ENCODE assay signal across 28 mouse cellular contexts in the genomic region with DNA sequence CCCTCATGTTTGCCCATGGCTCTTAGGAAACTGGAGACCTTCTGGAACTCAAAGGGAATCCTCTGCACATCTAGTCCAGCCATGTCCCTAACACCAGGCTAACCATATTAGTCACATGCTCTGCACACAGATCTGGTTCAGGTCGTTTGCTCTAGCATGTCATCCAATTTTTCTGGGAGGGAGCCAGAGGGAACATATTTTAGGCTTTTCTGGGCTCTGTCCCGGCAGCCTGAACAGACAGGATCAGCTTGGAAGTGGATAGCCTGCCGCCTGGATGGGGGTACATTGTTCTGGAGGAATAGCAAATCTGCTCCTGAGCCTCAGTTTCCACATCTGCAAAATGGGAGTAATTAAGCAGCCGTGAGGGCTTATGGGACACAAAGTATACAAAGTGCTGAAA. TPM values are rescaled to one million over a fixed set of nuclear protein-coding genes. Genes with fewer than 3 reads are reported as not detected.
DNase-seq lines count a peak whose midpoint lies in the region; ATAC-seq and TF ChIP-seq lines count a peak whose summit lies in the region.
"Had no signal": no experiment of that assay in that cellular context is flagged by ENCODE, and none has a peak within 500 bp of the region (broad histone marks: within the 10 kb centered on the region; RNA-seq: fewer than 3 reads in every experiment).

No protein-coding gene starts in this region.

- no peak overlapping the region for H3K4me3 ChIP-seq in liver, postnatal 0 days (ENCODE audit: low read depth, low read length)
- H3K4me3 ChIP-seq in liver, embryonic 11.5 days (ENCODE audit: low read depth, low read length) = no peak overlapping the region
- no peak overlapping the region for H3K4me3 ChIP-seq in stomach, embryonic 16.5 days (replicated peaks; ENCODE audit: low read length)
- no peak overlapping the region for H3K4me3 ChIP-seq in stomach, postnatal 0 days (ENCODE audit: low read depth, low read length)
- no peak overlapping the region for H3K4me3 ChIP-seq in neural tube, embryonic 15.5 days (replicated peaks)
- H3K4me3 ChIP-seq: forebrain, embryonic 15.5 days; heart, embryonic 13.5 days; layer of hippocampus, adult 2 months; limb, embryonic 13.5 days had no signal

- H3K9ac ChIP-seq in liver, postnatal 0 days (replicated peaks) = no peak overlapping the region
- H3K9ac ChIP-seq in liver, embryonic 11.5 days (ENCODE audit: low read depth, low read length) = no peak overlapping the region
- H3K9ac ChIP-seq in stomach, embryonic 16.5 days (ENCODE audit: low read length) = no peak overlapping the region
- H3K9ac ChIP-seq in stomach, postnatal 0 days (ENCODE audit: low read length) = no peak overlapping the region
- H3K9ac ChIP-seq in neural tube, embryonic 15.5 days (replicated peaks) = no peak overlapping the region
- H3K9ac ChIP-seq: forebrain, embryonic 15.5 days; heart, embryonic 13.5 days; limb, embryonic 13.5 days had no signal

- TF ChIP-seq CTCF in liver, postnatal 0 days (IDR thresholded peaks at IDR 0.05; ENCODE audit: low read depth) = no peak
- no peak for TF ChIP-seq CTCF in stomach, postnatal 0 days (IDR thresholded peaks at IDR 0.05; ENCODE audit: low read depth)

- 66% methylated on average over 4 of the region's 4 CpGs for WGBS in liver, postnatal 0 days (ENCODE audit: insufficient replicate concordance)
- WGBS in liver, embryonic 11.5 days = 72% methylated on average over 4 of the region's 4 CpGs
- 59% methylated on average over 4 of the region's 4 CpGs for WGBS in stomach, embryonic 16.5 days
- 44% methylated on average over 4 of the region's 4 CpGs for WGBS in stomach, postnatal 0 days
- 78% methylated on average over 4 of the region's 4 CpGs for WGBS in neural tube, embryonic 15.5 days

- intact Hi-C loops in heart, postnatal 10 days (cut with DNase I) = no loop called here
- intact Hi-C loops in heart, postnatal 36 days (cut with DNase I) = no loop called here

- no peaks in the 10 kb centered on the region for H3K36me3 ChIP-seq in liver, postnatal 0 days (replicated peaks; ENCODE audit: insufficient read depth, low read length)
- H3K36me3 ChIP-seq in liver, embryonic 11.5 days (ENCODE audit: control insufficient read depth, insufficient read depth, low read length) = no peaks in the 10 kb centered on the region
- no peaks in the 10 kb centered on the region for H3K36me3 ChIP-seq in stomach, embryonic 16.5 days (ENCODE audit: control insufficient read depth, insufficient read depth, low read length)
- H3K36me3 ChIP-seq in stomach, postnatal 0 days (ENCODE audit: control insufficient read depth, insufficient read depth, low read length) = no peaks in the 10 kb centered on the region
- no peaks in the 10 kb centered on the region for H3K36me3 ChIP-seq in neural tube, embryonic 15.5 days
- H3K36me3 ChIP-seq: forebrain, embryonic 15.5 days; heart, embryonic 13.5 days; limb, embryonic 13.5 days had no signal

- H3K9me3 ChIP-seq in liver, postnatal 0 days (ENCODE audit: low read length) = no peaks in the 10 kb centered on the region
- H3K9me3 ChIP-seq in liver, embryonic 11.5 days (ENCODE audit: control insufficient read depth, low read length) = no peaks in the 10 kb centered on the region
- no peaks in the 10 kb centered on the region for H3K9me3 ChIP-seq in stomach, embryonic 16.5 days (replicated peaks; ENCODE audit: control insufficient read depth, low read length)
- no peaks in the 10 kb centered on the region for H3K9me3 ChIP-seq in stomach, postnatal 0 days (ENCODE audit: control insufficient read depth, low read length)
- no peaks in the 10 kb centered on the region for H3K9me3 ChIP-seq in neural tube, embryonic 15.5 days (replicated peaks)
- H3K9me3 ChIP-seq: forebrain, embryonic 15.5 days; heart, embryonic 13.5 days; limb, embryonic 13.5 days had no signal

- peaks cover 21% of the 10 kb centered on the region for H3K27me3 ChIP-seq in liver, postnatal 0 days (ENCODE audit: insufficient read depth, low read length)
- peaks cover 24% of the 10 kb centered on the region for H3K27me3 ChIP-seq in liver, embryonic 11.5 days (replicated peaks; ENCODE audit: control insufficient read depth, insufficient read depth, low read length)
- peaks cover 4% of the 10 kb centered on the region; the same call in 1 of the 2 replicates for H3K27me3 ChIP-seq in stomach, embryonic 16.5 days (ENCODE audit: control insufficient read depth, insufficient read depth, low read length)
- no peaks in the 10 kb centered on the region for H3K27me3 ChIP-seq in stomach, postnatal 0 days (ENCODE audit: control insufficient read depth, insufficient read depth, low read length)
- H3K27me3 ChIP-seq in neural tube, embryonic 15.5 days (replicated peaks) = peaks cover 39% of the 10 kb centered on the region

- DNase-seq in heart, postnatal 10 days = peak; percentile 32 to 55
- DNase-seq in heart, postnatal 36 days = no peak
- DNase-seq in liver, postnatal 0 days = no peak
- no peak for DNase-seq in liver, embryonic 11.5 days (ENCODE audit: low spot score)
- no peak for DNase-seq in stomach, postnatal 0 days (ENCODE audit: low spot score)
- DNase-seq in cerebellum, adult 11-12 months = no peak
- DNase-seq: adrenal gland, adult 2 months; cerebellum, adult 11 months; cerebellum, postnatal 14 days; embryo, embryonic 11 days; layer of hippocampus, postnatal 36 days; right cerebral cortex, adult 18-20 months; thymus, postnatal 36 days had no signal

- H3K4me1 ChIP-seq in liver, postnatal 0 days (ENCODE audit: insufficient read depth) = peaks cover 23% of the 10 kb centered on the region
- peaks cover 17% of the 10 kb centered on the region for H3K4me1 ChIP-seq in liver, embryonic 11.5 days (replicated peaks; ENCODE audit: control insufficient read depth, insufficient read depth, low read length)
- peaks cover 26% of the 10 kb centered on the region for H3K4me1 ChIP-seq in stomach, embryonic 16.5 days (ENCODE audit: control insufficient read depth, insufficient read depth, low read length)
- peaks cover 8% of the 10 kb centered on the region; the same call in 1 of the 2 replicates for H3K4me1 ChIP-seq in stomach, postnatal 0 days (replicated peaks; ENCODE audit: control insufficient read depth, insufficient read depth)
- H3K4me1 ChIP-seq in neural tube, embryonic 15.5 days = peaks cover 24% of the 10 kb centered on the region

- H3K27ac ChIP-seq in liver, postnatal 0 days (ENCODE audit: low read depth) = peak overlapping the region; percentile 44; the same call in 1 of the 2 replicates
- H3K27ac ChIP-seq in liver, embryonic 11.5 days (ENCODE audit: low read depth, low read length) = no peak overlapping the region
- peak overlapping the region; percentile 81; the same call in 1 of the 2 replicates for H3K27ac ChIP-seq in stomach, embryonic 16.5 days (ENCODE audit: low read length)
- no peak overlapping the region for H3K27ac ChIP-seq in stomach, postnatal 0 days (replicated peaks)
- H3K27ac ChIP-seq in neural tube, embryonic 15.5 days (replicated peaks) = 0 out of 2 replicates have a peak overlapping the region, but pooled peaks have one; percentile 77

- TF ChIP-seq EP300 in liver, postnatal 0 days (IDR thresholded peaks at IDR 0.05; ENCODE audit: low read depth) = no peak
- no peak for TF ChIP-seq EP300 in stomach, postnatal 0 days (optimal IDR thresholded peaks at IDR 0.05)

- no peak overlapping the region for H3K4me2 ChIP-seq in liver, postnatal 0 days (ENCODE audit: low read depth, low read length)
- no peak overlapping the region for H3K4me2 ChIP-seq in liver, embryonic 11.5 days
- H3K4me2 ChIP-seq in stomach, embryonic 16.5 days (ENCODE audit: low read depth, low read length) = no peak overlapping the region
- H3K4me2 ChIP-seq in stomach, postnatal 0 days (replicated peaks; ENCODE audit: low read depth) = no peak overlapping the region
- H3K4me2 ChIP-seq in neural tube, embryonic 15.5 days = no peak overlapping the region
- H3K4me2 ChIP-seq: forebrain, embryonic 15.5 days; limb, embryonic 13.5 days had no signal

- no peak for ATAC-seq in liver, postnatal 0 days
- no peak for ATAC-seq in liver, embryonic 11.5 days (replicated peaks; ENCODE audit: low FRiP score)
- no peak for ATAC-seq in stomach, embryonic 16.5 days (ENCODE audit: insufficient read depth, low FRiP score)
- no peak for ATAC-seq in stomach, postnatal 0 days (ENCODE audit: low FRiP score, low TSS enrichment)
- no peak for ATAC-seq in neural tube, embryonic 15.5 days (ENCODE audit: low FRiP score)
- ATAC-seq: forebrain, embryonic 15.5 days; intestine, postnatal 0 days; midbrain, embryonic 16.5 days had no signal

RNA-seq across cellular contexts. Expression of a gene that starts 3.6 kb away (rescaled TPM):
- total RNA-seq in heart, postnatal 10 days (2021) = 10 to 100 TPM; 39.1 to 40.9 TPM
- 10 to 100 TPM; 40.3 to 46.3 TPM for total RNA-seq in heart, postnatal 36 days (2021)
- 33.4 and 35.3 TPM in 2 replicates for polyA plus RNA-seq in liver, postnatal 0 days (2015; fragmentation: Nextera tagmentation; extraction: Ambion mirVana)
- 9.9 and 10.7 TPM in 2 replicates for polyA plus RNA-seq in liver, embryonic 11.5 days (2014; fragmentation: Nextera tagmentation; extraction: Ambion mirVana)
- polyA plus RNA-seq in stomach, embryonic 16.5 days (2015; fragmentation: Nextera tagmentation; extraction: Ambion mirVana) = 60.1 and 76.5 TPM in 2 replicates
- 42.7 and 44.2 TPM in 2 replicates for polyA plus RNA-seq in stomach, postnatal 0 days (2015; fragmentation: Nextera tagmentation; extraction: Ambion mirVana)
- 117 and 192 TPM in 2 replicates for polyA plus RNA-seq in neural tube, embryonic 15.5 days (2015; fragmentation: Nextera tagmentation; extraction: Ambion mirVana)

RNA-seq across cellular contexts. Expression of a gene that starts 18.0 kb away (rescaled TPM):
- 10 to 100 TPM; 42.2 to 45.1 TPM for total RNA-seq in heart, postnatal 10 days (2021)
- 10 to 100 TPM; 34.1 to 34.5 TPM for total RNA-seq in heart, postnatal 36 days (2021)
- polyA plus RNA-seq in liver, postnatal 0 days (2015; fragmentation: Nextera tagmentation; extraction: Ambion mirVana) = 38.4 and 38.6 TPM in 2 replicates
- 63.9 and 67.5 TPM in 2 replicates for polyA plus RNA-seq in liver, embryonic 11.5 days (2014; fragmentation: Nextera tagmentation; extraction: Ambion mirVana)
- 58.6 and 69.6 TPM in 2 replicates for polyA plus RNA-seq in stomach, embryonic 16.5 days (2015; fragmentation: Nextera tagmentation; extraction: Ambion mirVana)
- polyA plus RNA-seq in stomach, postnatal 0 days (2015; fragmentation: Nextera tagmentation; extraction: Ambion mirVana) = 49.2 and 51.4 TPM in 2 replicates
- polyA plus RNA-seq in neural tube, embryonic 15.5 days (2015; fragmentation: Nextera tagmentation; extraction: Ambion mirVana) = 79.9 and 85.2 TPM in 2 replicates

RNA-seq across cellular contexts. Expression of a gene that starts 27.8 kb away (rescaled TPM):
- total RNA-seq in heart, postnatal 10 days (2021) = 10 to 100 TPM; 26.4 to 35.8 TPM
- 10 to 100 TPM; 46.2 to 51.4 TPM for total RNA-seq in heart, postnatal 36 days (2021)
- polyA plus RNA-seq in liver, postnatal 0 days (2015; fragmentation: Nextera tagmentation; extraction: Ambion mirVana) = 2.5 and 3.1 TPM in 2 replicates
- 3.9 and 4.9 TPM in 2 replicates for polyA plus RNA-seq in liver, embryonic 11.5 days (2014; fragmentation: Nextera tagmentation; extraction: Ambion mirVana)
- 7.2 and 7.9 TPM in 2 replicates for polyA plus RNA-seq in stomach, embryonic 16.5 days (2015; fragmentation: Nextera tagmentation; extraction: Ambion mirVana)
- 4.6 and 5.3 TPM in 2 replicates for polyA plus RNA-seq in stomach, postnatal 0 days (2015; fragmentation: Nextera tagmentation; extraction: Ambion mirVana)
- 6.8 and 7.1 TPM in 2 replicates for polyA plus RNA-seq in neural tube, embryonic 15.5 days (2015; fragmentation: Nextera tagmentation; extraction: Ambion mirVana)

RNA-seq across cellular contexts. Expression of a gene that starts 28.4 kb away (rescaled TPM):
- 100 to 1,000 TPM; 108 to 116 TPM for total RNA-seq in heart, postnatal 10 days (2021)
- total RNA-seq in heart, postnatal 36 days (2021) = 100 to 1,000 TPM; 103 to 106 TPM
- 101 and 109 TPM in 2 replicates for polyA plus RNA-seq in liver, postnatal 0 days (2015; fragmentation: Nextera tagmentation; extraction: Ambion mirVana)
- 97.2 and 103 TPM in 2 replicates for polyA plus RNA-seq in liver, embryonic 11.5 days (2014; fragmentation: Nextera tagmentation; extraction: Ambion mirVana)
- 159 and 162 TPM in 2 replicates for polyA plus RNA-seq in stomach, embryonic 16.5 days (2015; fragmentation: Nextera tagmentation; extraction: Ambion mirVana)
- 107 and 114 TPM in 2 replicates for polyA plus RNA-seq in stomach, postnatal 0 days (2015; fragmentation: Nextera tagmentation; extraction: Ambion mirVana)
- 99.9 and 113 TPM in 2 replicates for polyA plus RNA-seq in neural tube, embryonic 15.5 days (2015; fragmentation: Nextera tagmentation; extraction: Ambion mirVana)

RNA-seq across cellular contexts. Expression of a gene that starts 32.8 kb away (rescaled TPM):
- total RNA-seq in heart, postnatal 10 days (2021) = under 1 TPM; 0.55 to 0.69 TPM
- total RNA-seq in heart, postnatal 36 days (2021) = under 1 TPM; 0.46 to 0.78 TPM
- polyA plus RNA-seq in liver, postnatal 0 days (2015; fragmentation: Nextera tagmentation; extraction: Ambion mirVana) = not detected in 2 replicates
- polyA plus RNA-seq in liver, embryonic 11.5 days (2014; fragmentation: Nextera tagmentation; extraction: Ambion mirVana) = not detected in 2 replicates
- polyA plus RNA-seq in stomach, embryonic 16.5 days (2015; fragmentation: Nextera tagmentation; extraction: Ambion mirVana) = not detected in 2 replicates
- not detected in 2 replicates for polyA plus RNA-seq in stomach, postnatal 0 days (2015; fragmentation: Nextera tagmentation; extraction: Ambion mirVana)
- polyA plus RNA-seq in neural tube, embryonic 15.5 days (2015; fragmentation: Nextera tagmentation; extraction: Ambion mirVana) = not detected in 2 replicates
- total RNA-seq: adrenal gland, adult 2 months; layer of hippocampus, postnatal 36 days; left cerebral cortex, postnatal 14 days had no signal
- polyA plus RNA-seq: adrenal gland, adult 2 months; brain, embryonic 14.5 days; C2C12; embryonic facial prominence, embryonic 14.5 days; forebrain, embryonic 15.5 days; heart, embryonic 13.5 days; hindbrain, embryonic 16.5 days; intestine, postnatal 0 days; kidney, postnatal 0 days; limb, embryonic 13.5 days; liver, embryonic 16.5 days; midbrain, embryonic 16.5 days had no signal

Comparison
In these comparisons a context has a peak if more than half of its experiments do, and no peak if none do; other contexts are left out.
1. DNase-seq: peak in heart, postnatal 10 days (2 of 2); none in heart, postnatal 36 days (0 of 2), liver, postnatal 0 days (single experiment), liver, embryonic 11.5 days (single experiment), stomach, postnatal 0 days (single experiment) and cerebellum, adult 11-12 months (single experiment).
2. H3K27ac ChIP-seq: peak in liver, postnatal 0 days (single experiment), stomach, embryonic 16.5 days (single experiment) and neural tube, embryonic 15.5 days (single experiment); none in liver, embryonic 11.5 days (single experiment) and stomach, postnatal 0 days (single experiment).